Mouse (Mus musculus): ENCODE data around the gene Mthfd1l. TPM values are rescaled to one million over a fixed set of nuclear protein-coding genes. Genes with fewer than 3 reads are reported as not detected.
"Not testable (repeated sequence)": the region's sequence is repeated elsewhere in the genome, so short reads cannot be mapped to it uniquely, and the experiment has no call there.

Gene Mthfd1l
- polyA plus RNA-seq, 2 experiments from 2014 or later, result 12.7 to 15.4 TPM

DNA sequence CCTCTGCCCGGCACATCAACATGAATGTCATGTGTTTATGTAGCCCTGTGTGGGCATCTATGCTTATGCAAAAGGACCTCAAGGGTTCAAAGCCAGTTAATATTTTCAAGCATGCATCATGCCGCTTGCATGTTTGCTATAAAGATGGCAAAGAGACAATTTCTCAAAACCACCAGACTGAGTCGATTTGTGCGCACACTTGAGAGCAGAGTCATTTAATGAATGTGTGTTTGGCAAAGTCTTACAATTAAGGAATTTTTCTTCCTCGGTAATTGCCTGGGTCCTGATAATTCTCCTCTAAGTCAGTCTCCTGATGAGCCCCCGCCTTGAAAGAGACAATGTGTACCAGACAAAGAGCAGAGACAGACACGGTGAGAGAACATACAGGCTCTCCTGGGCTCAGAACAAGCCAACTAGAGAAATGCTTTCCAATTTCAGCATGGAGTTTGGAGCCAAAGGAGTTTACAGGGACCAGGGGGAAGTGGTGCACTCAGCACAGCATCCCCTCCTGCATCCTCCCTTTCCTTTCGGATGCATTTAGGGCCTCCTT is 186.7 kb downstream of the Mthfd1l start:
- no peak for ATAC-seq

DNA sequence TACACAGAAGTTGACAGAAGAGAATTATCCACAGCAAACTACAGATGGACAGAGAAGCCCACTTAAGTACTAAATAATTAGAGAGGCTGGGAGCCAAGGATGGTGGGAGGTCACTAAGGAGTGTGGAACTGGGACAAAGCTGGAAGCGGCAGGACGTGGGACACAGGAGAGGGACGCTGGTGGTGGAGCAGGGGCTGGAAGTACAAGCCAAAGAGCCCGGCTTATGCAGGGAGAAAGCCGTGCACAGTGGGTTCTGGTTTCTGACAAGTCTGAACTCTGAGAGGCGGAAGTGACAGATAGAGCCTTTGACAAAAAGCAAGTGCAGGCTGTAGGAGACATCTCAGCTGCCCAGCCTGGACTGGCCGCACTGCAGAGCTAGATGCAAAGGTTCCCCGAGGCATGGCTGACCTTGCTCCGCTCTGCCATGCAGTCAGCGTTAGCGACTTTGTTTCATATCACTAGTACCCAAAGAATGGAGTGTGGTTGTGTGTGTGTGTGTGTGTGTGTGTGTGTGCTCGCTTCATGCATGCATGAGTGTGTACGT is 187.4 kb downstream of the Mthfd1l start:
- no peak for ATAC-seq

DNA sequence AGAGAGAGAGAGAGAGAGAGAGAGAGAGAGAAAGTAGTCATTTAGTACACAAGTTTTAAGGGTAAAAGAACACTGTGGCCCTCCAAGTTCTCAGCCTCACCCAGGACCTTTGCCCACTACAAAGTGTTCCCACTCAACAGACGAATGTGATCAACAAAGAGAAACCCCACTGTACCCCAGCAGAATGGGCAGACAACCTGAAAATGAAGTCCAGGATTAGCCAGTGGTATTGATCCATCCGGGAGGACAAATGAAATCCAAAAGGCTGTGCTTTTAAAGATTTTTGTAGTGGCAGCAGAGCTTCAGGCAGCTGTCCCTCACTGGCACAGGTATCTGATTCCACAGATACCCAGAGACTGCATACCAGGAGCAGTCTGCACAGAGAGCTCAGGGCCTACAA is 189.1 kb downstream of the Mthfd1l start:
- ATAC-seq, result no peak

DNA sequence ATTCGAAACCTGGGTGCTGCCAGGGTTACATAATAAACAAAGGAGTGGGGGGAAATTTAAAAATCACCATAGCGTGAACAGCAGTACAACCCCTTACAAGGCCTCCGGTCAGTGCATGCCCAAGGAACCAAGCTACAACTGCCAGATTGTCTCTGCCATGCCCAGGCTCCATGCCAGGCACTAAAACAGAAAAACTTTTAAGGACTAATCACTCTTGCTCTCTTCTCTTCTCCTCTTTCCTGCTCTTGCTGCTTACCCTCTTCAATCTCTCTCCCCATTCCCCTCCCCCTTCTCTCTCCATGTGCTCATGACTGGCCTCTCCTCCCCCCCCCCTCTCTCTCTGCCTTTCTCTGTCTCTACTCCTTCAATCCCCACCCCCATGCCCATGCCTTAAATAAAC is 190.1 kb downstream of the Mthfd1l start:
- ATAC-seq, result no peak

DNA sequence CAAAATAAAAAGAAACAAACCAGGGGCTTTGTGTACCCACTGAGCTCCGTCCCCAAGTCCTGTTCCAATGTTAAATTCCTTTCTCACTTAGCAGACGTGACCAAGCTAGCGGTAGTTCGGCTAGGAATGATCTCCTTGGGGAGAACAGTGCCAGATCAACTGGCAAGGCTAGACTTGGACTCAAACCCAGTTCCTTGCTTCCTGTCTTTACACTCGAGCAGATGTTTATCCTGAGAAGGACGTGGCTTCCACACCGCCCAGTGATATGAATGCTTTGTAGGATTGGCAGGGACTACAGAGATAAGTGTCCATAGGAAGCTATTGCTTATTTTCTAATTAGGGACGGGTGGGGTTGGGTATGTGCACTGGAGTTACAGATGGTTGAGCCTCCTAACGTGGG is 191.8 kb downstream of the Mthfd1l start:
- ATAC-seq, result no peak

DNA sequence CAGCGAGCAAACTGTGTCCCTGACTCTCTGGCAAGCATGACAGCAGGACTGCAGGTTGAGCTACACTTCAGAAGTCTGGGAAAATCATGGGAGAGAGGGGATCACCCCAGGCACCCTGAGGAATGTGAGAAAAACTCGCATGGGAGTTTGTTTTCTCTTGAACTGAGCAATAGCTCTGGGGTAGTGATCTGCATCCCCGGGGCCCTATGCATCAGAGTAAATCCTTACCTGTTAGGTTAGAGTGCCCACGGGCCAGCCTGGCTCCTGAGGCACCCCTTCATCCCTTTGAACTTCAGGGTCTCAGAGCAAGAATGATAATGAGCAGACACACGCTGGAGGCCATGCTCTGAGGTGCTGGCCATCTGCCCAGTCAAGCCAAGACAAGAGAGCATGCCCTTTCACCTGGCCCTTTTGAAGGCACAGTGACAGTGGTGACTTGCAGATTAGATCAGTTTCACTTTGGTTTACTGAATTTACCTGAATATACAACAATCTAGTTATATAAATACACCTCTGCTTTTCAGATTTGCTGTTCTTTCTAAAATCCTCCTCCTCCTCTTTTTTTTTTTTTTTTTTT is 195.4 kb downstream of the Mthfd1l start:
- no peak for ATAC-seq

DNA sequence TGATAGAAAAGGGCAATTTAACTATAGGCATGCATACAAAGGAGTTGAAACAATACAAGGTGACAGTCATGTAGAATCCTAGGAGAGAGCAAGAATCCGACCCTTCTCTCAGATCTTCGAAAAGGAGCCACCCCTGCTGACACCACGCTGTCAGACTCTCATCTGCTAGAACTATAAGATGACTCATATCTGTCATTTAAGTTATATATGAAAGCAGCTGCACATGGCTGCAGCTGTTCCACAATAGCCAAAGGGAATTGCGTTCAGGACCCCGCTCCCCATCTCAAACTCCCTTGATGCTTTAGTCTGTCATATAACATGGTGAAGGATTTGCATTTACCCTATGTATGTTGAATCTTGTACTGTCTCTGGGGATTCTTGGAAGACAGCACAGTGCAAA is 201.3 kb downstream of the Mthfd1l start:
- no peak for ATAC-seq

DNA sequence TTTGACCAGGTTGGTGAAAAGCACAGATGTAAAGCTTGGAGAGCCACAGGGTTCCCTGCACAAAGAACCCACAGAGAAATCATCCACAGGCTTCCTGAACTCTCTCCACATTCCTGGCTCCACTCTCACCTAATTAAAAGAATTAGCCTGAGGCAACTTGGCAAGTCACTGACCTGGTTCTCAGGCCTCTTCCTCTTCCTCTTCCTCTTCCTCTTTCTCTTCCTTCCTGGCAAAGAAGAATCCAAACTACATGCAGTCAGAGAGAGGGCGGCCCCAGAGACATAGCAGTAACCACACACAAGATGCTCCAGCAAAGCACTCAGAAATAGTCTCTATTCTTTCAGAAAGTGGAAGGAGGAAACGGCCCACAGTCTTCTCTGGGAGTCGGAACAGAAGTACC is 201.8 kb downstream of the Mthfd1l start:
- no peak for ATAC-seq

DNA sequence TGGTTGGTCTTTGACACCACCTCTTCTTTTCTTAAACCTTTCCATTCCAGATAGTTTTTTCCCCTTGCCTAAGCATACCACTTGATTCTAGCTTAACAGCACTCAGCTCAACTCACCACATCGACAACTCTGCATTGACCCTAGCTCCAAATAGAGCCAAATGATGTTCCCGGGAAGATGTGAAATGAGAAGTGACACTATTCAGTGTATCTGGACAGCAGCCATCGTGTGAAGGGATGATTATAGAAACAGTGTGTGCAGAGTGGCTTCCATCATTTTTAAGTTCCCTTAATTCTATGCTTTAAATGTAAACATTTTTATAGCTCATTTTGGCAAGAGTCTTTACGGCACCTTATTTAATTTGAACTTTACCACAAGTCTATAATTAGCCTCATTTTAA is 204.4 kb downstream of the Mthfd1l start:
- no peak for ATAC-seq

DNA sequence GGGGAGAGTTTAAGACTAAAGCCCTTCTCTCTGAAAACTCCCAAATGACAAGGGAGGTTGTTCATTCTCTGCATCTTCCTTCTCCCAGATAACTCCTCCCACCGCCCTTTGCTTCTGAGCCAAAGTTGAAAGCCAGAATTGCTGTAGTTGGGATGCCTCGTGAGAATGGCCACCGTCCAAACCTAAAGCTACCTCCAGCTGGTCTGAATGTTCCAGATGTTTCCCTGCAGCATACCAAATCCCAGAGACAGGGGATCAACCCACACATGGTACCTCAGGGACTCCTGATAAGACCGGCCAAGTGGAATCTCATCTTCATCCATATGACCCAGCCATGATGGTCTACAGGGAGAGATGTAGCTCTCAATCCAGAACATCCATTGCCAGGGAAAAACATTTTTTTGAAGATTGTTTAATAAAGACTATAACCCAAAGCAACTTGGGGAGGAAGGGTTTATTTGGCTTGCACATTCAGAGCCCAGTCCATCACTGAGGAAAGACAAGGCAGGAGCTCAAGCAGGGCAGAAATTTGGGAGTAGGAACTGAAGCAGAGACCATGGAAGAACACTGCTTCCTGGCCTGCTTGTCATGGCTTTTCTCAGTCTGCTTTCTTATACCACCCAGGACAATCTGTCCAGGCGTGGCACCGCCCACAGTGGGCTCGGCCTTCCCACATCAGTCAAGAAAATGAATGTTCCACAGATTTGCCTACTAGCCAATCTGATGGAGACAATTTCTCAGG is 206.3 kb downstream of the Mthfd1l start:
- no peak for ATAC-seq

DNA sequence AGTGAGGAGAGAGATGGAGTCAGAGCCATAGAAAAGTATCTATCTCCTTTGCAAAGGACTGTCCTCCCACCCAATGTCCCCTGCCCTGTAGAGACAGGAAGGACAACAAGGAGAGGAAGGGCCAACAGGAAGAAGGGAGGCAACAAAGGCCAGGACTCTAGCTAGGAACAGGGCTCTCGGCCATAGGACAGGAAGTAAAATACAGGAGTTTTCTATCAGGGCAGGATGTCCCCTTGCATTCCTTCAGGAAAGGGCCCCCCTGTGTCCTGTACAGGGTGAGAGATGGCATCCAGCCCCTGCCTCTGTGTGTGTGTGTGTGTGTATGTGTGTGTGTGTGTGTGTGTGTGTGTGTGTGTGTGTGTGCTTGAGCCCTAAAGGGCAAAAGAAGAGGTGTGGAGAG is 209.0 kb downstream of the Mthfd1l start:
- ATAC-seq, result no peak

DNA sequence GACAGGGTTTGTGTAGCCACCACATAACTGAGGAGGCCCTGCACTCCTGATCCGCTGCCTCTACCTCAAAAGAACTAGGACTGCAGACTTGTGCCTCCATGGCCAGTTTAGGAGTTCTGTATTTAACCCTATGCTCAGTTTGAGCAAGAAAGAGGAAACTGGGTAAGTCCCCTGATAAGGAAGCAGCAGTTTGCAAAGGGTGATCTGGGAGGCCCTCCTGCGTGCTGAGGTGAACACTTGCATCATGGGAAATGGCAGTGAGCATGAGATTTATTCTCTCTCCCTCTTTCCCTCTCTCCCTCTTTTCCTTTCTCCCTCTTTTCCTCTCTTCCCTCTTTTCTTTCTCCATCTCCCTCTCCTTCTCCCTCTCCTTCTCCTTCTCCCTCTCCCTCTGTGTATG is 209.5 kb downstream of the Mthfd1l start:
- ATAC-seq, result no peak

DNA sequence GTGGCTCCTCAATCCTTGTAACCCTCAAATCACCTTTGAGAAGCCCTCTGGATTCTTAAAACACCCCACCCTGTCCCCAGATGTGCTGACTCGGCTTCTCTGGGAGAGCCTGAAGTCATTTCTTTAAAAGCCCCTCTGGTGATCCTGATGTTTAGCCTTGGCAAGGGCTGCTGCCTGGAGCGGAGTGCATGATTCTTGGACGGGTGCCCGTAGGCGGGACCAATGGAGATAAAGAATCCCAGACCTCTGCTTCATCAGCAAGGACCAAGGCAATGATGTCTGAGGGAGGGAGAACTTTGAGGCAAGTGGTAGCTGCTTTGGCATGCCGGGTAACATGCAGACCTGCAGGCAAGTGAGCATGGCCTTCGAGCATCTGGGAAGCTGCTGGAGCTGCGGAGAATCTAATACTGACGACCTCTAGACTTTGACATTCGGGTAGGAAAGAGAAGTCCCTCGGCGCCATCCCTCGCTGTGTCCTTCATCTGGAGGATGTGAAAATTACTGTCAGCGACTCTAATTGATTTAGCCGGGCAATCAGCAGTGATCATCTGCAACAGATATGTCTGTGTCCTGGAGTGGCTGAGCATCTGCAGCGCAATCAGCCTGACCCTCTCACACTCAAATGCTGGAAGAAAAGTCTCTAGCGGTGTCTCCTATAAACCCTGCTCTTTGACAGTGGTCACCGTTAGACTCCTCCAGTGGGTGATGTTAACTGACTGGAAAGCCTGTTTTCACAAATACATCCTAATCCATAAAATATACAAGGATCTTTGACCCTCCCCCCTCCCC is 215.9 kb downstream of the Mthfd1l start:
- no peak for ATAC-seq

DNA sequence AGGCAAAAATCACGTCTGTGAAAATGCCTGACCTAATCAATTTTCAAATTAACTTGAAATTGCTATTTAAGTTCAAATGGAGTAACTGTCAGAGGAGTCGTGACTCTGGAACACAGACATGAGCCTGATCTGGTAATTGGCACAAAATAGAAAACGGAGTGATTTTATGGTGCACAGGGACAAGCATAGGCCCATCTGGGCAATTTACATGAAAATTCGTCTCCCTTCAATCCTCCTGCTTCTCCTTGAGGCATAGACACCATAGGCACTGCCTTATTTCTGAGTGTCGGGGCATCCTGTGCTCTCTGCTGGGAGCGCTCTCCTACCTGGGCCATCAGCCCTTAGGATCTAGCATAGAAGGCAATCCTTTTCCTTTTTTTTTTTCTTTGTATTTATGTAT is 216.5 kb downstream of the Mthfd1l start:
- ATAC-seq, result no peak

DNA sequence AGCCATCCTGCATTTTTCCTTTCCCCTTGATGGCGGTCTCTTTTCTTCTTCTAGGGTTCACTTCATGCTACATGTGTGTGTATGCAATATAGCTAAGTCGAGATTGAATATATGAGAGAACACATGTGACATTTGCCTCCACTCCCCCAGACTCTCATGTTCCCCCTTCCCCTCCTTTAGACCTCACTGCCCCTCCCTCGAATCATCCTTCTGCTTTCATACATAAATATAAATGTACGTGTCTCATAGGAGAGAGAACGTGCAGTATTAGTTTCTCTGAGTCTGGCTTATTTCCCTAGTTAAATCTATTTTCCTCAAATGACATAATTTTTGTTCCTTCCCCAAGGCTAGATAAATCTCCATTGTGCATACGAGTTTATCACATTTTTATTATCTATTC is 226.1 kb downstream of the Mthfd1l start:
- ATAC-seq, result no peak

DNA sequence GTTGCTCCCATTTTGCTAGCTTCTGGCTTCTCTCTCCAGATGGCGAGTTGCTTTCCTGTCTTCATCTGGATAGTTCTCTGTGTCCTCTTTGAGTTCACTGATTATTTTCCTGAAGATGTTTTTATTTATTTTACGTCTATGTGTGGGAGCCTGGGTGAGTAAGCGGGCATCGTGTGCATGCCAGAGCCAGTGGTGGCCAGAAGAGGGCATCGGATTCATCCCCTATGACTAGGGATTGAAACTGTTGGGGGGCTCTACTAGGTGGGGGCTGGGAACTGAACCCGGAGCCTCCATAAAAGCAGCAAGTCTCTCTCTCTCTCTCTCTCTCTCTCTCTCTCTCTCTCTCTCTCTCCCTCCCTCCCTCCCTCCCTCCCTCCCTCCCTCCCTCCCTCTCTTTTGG is 227.0 kb downstream of the Mthfd1l start:
- ATAC-seq, result no peak

DNA sequence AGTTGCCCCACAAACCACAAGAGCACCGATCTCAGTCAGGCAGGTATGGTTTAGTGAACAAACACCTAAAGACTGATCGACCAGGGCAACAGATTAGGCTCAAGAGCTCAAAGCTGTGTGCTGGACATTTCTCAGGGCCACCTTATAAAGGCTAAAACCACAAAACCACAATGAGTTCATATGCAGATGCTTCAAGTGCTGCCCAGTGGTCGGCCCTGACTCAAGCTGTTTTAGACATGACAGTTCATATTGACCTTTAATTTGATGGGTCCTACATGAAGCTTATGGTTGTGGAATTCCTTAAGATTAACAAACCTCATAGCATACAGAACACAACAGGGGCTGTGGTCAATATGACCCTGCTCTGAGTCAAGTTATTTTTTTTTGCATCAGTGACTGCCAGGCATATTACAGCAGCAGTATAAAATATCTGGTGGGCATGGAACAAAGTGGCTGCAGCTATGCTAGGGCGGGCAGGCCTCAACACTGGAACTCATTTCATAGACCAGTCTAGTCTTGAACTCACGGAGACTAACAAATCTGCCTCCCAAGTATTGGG is 227.7 kb downstream of the Mthfd1l start:
- ATAC-seq, result no peak

DNA sequence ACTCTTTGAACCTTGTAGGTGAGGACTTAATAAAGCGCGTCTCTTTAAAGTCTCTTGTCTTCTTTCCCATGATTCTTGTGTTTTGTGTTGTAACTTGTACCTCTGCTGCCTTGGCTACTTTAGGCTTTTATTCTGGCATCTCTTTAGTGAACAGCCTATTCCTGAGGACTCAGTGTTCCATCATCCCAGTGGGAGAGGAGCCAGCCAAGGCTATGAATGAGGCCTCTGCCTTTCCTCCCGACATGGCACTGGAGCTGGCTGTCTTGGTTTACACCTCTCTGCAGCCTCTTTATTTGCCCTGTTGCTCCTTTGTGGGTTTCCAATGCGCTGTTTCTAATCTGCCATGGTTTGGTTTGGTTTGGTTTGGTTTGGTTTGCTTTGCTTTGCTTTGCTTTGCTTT is 228.2 kb downstream of the Mthfd1l start:
- no peak for ATAC-seq

DNA sequence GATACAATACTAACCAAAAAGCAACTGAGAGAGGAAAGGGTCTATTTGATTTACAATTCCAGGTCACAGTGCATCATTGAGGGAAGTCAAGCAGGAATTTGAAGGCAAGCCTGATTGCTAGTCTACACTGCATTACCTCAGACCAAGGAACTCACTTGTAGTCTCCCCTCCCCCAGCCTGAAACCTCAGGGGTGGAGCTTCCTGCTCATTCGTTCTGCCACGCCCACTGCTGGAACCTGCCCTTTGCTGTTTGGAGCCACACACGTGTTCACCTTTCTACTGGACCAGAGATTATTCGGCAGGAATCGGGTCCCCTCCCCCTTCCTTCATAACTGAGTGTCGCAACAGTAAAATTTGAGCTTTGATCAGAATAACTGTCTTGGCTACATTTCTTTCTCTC is 230.7 kb downstream of the Mthfd1l start:
- ATAC-seq, result not testable (repeated sequence)

DNA sequence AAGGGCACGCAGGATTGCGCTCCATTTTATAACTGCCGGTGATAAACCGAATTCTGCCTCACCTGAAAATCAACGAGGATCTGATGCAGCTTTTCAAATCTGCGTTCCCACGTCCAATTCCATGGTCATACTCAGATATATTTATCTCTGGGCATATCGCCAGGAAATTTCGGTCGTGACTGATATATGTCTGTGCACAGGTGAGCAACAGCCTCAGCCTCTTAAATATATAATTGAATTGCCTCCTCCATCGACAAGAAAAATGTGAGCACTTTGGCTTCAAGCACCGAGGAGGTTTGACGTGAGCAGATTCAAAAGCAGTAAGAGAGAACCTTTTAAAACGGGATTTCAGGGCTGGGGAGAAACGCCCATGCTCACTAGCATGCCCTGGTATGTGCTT is 236.1 kb downstream of the Mthfd1l start:
- ATAC-seq, result no peak

DNA sequence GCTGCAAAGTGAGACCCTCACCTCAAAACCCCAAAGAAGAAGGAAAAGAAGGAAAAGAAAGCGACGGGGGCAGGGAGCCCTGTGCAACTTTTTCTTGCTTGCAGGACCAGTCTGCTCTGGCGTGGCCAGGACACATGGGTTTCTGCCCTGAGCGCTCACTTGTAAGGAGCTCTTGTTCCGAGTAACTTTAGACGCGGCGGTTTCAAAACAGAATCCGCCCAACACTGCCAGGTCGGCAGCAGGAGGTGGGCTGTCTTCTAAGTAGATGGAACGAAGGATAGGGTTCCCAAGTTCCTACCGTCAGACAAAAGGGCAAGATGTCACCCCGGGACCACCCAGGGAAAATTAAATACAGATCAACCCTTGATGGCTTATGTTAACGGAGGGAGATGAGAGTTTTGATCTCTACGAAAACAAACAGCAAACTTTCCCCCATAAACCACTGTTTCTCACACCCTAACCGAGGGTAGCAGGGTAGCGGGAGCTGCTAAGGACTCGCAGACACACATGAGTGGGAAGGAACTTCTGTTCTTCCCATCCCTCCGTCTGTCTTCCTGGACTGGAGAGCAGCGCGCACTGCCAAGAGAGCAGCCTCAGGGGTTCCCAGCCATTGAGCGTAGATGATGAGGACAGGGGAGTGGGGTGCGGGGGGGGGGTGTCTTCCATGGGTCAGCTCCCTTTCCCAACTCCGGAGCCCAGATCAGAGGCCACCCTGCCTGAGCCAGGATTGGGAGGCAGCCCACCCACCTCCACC is 237.6 kb downstream of the Mthfd1l start:
- ATAC-seq, result no peak

DNA sequence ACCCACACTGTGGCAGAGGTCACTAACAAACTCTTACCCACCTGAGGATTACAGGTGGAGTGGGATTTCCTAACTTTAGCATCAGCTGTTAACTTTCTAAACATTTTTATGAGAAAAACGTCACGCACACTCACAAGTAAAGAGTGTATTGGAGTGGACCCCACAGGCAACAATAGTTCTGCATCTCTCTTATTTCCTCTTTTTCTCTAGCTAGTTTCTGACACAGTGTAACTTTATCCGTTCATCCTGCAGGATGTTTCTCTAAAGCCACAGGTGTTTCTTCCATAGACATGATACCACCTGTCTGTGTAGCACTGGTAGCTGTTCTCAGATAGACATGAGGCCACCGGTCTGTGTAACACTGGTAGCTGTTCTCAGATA is 238.1 kb downstream of the Mthfd1l start:
- ATAC-seq, result no peak
